Mouse (Mus musculus) G1E (cell line): ENCODE results near the gene Olfr159.

ENCODE experiments used
- CTCF ChIP-seq: IDR thresholded peaks from 2 replicates; pipeline ENCODE4 v1.5.1; 2012; ENCODE audit warnings: low read depth, low read length, inconsistent platforms, mixed read lengths
- GATA1 ChIP-seq: IDR thresholded peaks from 2 replicates; pipeline ENCODE4 v1.6.1; 2012; ENCODE audit warnings: borderline replicate concordance, low read length, inconsistent platforms, mixed read lengths
- GATA2 ChIP-seq: IDR thresholded peaks from 2 replicates; pipeline ENCODE4 v1.6.1; 2012; ENCODE audit warnings: low read depth, low read length, inconsistent platforms, borderline replicate concordance
- POLR2AphosphoS5 ChIP-seq: IDR thresholded peaks from 2 replicates; pipeline ENCODE4 v1.6.1; 2012; ENCODE audit warnings: low read depth, low read length, inconsistent platforms; ENCODE audit not compliant: insufficient replicate concordance
- TAL1 ChIP-seq: conservative IDR thresholded peaks from 2 replicates; pipeline ENCODE4 v1.6.1; 2012; ENCODE audit warnings: low read depth, low read length, inconsistent platforms, mixed read lengths

GRCm38 (mm10) chr4:43743099-43743498, 27.7 kb downstream of the Olfr159 start:
- TF ChIP-seq CTCF: no peak
- TF ChIP-seq GATA2: no peak
- no peak for TF ChIP-seq TAL1
- no peak for TF ChIP-seq GATA1
- no peak for TF ChIP-seq POLR2AphosphoS5
